Mouse (Mus musculus) heart, embryonic 13.5 days (tissue): ENCODE results near the gene Cd81. TPM values are rescaled to one million over a fixed set of nuclear protein-coding genes. Genes with fewer than 3 reads are reported as not detected.

Source experiments
- ATAC-seq: fragments of 200-750 bp; cut with Nextera tagmentation; 2 replicates; pipeline ENCODE4 v1.8.0; 2017; ENCODE audit warnings: moderate TSS enrichment; ENCODE audit not compliant: insufficient number of reproducible peaks, low FRiP score, low TSS enrichment; ENCODE audit errors: extremely low read depth
- H3K27ac ChIP-seq: fragments of 300-500 bp; sonication (generic); replicated peaks from 2 replicates; pipeline ENCODE4 v1.5.1; 2015; ENCODE audit warnings: moderate library complexity, mild to moderate bottlenecking, inconsistent platforms
- H3K27me3 ChIP-seq: fragments of 300-500 bp; sonication (generic); replicated peaks from 2 replicates; pipeline ENCODE4 v1.6.1; 2015; ENCODE audit warnings: mild to moderate bottlenecking, inconsistent platforms
- H3K36me3 ChIP-seq: fragments of 300-500 bp; sonication (generic); 2 replicates; pipeline ENCODE4 v1.6.1; 2015; ENCODE audit warnings: mild to moderate bottlenecking, inconsistent platforms
- H3K4me1 ChIP-seq: fragments of 300-500 bp; sonication (generic); 2 replicates; pipeline ENCODE4 v1.6.1; 2015; ENCODE audit warnings: inconsistent platforms
- H3K4me2 ChIP-seq: fragments of 300-500 bp; sonication (generic); 2 replicates; pipeline ENCODE4 v1.6.1; 2015; ENCODE audit warnings: inconsistent platforms, mild to moderate bottlenecking, moderate library complexity
- H3K4me3 ChIP-seq: fragments of 300-500 bp; sonication (generic); 2 replicates; pipeline ENCODE4 v1.5.1; 2015; ENCODE audit warnings: moderate library complexity, mild to moderate bottlenecking, inconsistent platforms
- H3K9ac ChIP-seq: fragments of 300-500 bp; sonication (generic); 2 replicates; pipeline ENCODE4 v1.6.1; 2015; ENCODE audit warnings: inconsistent platforms, mild to moderate bottlenecking, moderate library complexity
- H3K9me3 ChIP-seq: fragments of 300-500 bp; sonication (generic); 2 replicates; pipeline ENCODE4 v1.6.1; 2016; ENCODE audit warnings: inconsistent platforms
- WGBS: fragments of 180-500 bp; shearing (Covaris S2); methylation state at CpG from one replicate; pipeline ENCODE4 v1.1.7; 2015; ENCODE audit warnings: mixed read lengths; 5-methylcytosine and 5-hydroxymethylcytosine counted together
- polyA plus RNA-seq: library from polyadenylated mRNA; unstranded; fragments of >200 nt; fragmentation: Nextera tagmentation; extraction: Ambion mirVana; gene quantifications from 2 replicates; pipeline ENCODE4 v1.2.1, GENCODE M21; 2015

Cd81 gene
- polyA plus RNA-seq, 1 experiment from 2014 or later: 750 TPM

DNA sequence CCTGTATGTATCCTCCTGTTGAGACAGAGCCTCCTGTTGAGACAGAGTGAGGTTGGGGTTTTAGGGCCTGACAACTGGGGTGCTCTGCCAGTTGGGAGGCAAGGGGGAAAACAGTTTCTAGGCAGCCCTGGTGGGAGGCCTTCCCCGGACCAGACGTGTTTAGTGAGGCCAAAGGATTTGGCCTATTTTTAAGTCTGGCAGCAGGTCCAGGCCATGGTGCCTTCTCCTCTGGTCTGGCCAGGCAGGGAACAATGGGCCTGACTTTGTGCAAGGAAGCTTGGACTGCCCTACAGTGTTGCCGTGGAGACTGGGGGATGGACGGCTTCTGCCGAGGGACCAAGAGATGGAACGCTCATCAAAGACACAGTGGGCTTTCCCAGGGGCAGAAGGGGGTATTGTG is 11.7 kb downstream of the Cd81 start:
- H3K9me3 ChIP-seq: no peaks in the 10 kb centered on the region
- WGBS: 72% methylated on average over 6 of the region's 6 CpGs
- H3K4me2 ChIP-seq: no peak overlapping the region
- no peak for ATAC-seq
- no peak overlapping the region for H3K27ac ChIP-seq
- peaks cover 37% of the 10 kb centered on the region for H3K4me1 ChIP-seq
- no peak overlapping the region for H3K4me3 ChIP-seq
- H3K27me3 ChIP-seq: no peaks in the 10 kb centered on the region
- H3K36me3 ChIP-seq: peaks cover 88% of the 10 kb centered on the region
- H3K9ac ChIP-seq: no peak overlapping the region

GRCm38 (mm10) chr7:143065692-143066091 is 13.2 kb downstream of the Cd81 start:
- H3K4me1 ChIP-seq: peaks cover 33% of the 10 kb centered on the region
- H3K27ac ChIP-seq: no peak overlapping the region
- no peak overlapping the region for H3K4me3 ChIP-seq
- no peaks in the 10 kb centered on the region for H3K9me3 ChIP-seq
- ATAC-seq: no peak
- no peak overlapping the region for H3K9ac ChIP-seq
- no peak overlapping the region for H3K4me2 ChIP-seq
- 95% methylated on average over 2 of the region's 2 CpGs for WGBS
- H3K36me3 ChIP-seq: peaks cover 82% of the 10 kb centered on the region
- H3K27me3 ChIP-seq: no peaks in the 10 kb centered on the region

- ATAC-seq: no peak
- no peaks in the 10 kb centered on the region for H3K9me3 ChIP-seq
- 0 out of 2 replicates have a peak overlapping the region, but pooled peaks have one; percentile 16 for H3K9ac ChIP-seq
- H3K4me3 ChIP-seq: no peak overlapping the region
- H3K27me3 ChIP-seq: no peaks in the 10 kb centered on the region
- WGBS: 77% methylated on average over 2 of the region's 2 CpGs
- peaks cover 28% of the 10 kb centered on the region for H3K4me1 ChIP-seq
- no peak overlapping the region for H3K4me2 ChIP-seq
- H3K27ac ChIP-seq: peak overlapping the region; percentile 90; the same call in 1 of the 2 replicates
- peaks cover 74% of the 10 kb centered on the region for H3K36me3 ChIP-seq
These were observed 14.9 kb downstream of the Cd81 start for GRCm38 (mm10) chr7:143067469-143067868.

DNA sequence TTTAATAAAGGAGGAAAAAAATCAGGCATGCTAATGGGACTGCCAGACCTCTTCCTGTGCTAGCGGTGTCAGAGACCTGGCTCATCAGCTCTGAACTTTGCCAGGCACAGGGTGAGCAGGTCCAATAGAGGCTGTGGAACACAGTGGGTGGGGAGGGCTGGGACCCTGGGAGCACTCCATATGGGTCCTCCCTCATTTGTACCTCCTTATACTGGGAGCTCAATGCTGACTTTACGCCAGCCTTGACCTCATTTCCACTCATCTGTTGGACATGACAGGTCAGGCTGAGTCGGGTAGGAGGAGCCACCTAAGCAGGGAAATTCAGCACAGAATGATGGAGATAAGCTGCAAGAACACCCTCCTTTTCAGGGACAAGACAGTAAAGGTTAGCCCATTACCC is 15.4 kb downstream of the Cd81 start:
- 88% methylated on average over 3 of the region's 3 CpGs for WGBS
- no peak overlapping the region for H3K4me3 ChIP-seq
- ATAC-seq: no peak
- H3K4me2 ChIP-seq: peak overlapping the region; percentile 98; the same call in 1 of the 2 replicates
- H3K4me1 ChIP-seq: peaks cover 26% of the 10 kb centered on the region
- H3K27me3 ChIP-seq: no peaks in the 10 kb centered on the region
- no peaks in the 10 kb centered on the region for H3K9me3 ChIP-seq
- H3K9ac ChIP-seq: peak overlapping the region; percentile 55; the same call in 1 of the 2 replicates
- H3K36me3 ChIP-seq: peaks cover 69% of the 10 kb centered on the region
- H3K27ac ChIP-seq: peak overlapping the region; percentile 90

DNA sequence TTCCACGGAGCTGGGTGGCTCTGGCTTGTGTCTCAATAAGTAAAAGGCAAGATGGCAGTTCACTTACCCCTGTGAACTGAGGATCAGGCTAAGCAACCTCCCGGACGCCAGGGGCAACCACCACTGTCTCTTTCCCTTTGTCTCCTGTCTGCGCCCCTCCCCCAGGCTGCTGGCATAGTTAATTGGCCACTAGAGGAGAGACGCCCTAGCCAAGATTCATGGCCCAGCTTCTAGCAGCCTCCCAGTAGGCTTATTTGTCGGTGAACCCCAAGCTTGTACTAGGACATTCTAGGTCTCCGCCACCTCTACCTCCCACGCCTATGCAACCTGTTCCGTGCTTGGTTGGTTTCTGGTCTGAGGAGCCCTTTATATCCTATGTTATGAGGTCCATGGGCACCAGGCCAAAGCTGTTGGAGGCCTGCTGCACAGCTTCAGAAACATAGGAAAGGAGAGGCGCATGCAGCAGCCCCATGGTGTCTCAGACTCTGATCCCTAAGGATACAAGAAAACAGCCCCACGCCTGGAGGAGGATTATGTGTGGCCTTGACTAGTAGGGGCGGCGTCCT is 15.9 kb downstream of the Cd81 start:
- ATAC-seq: no peak
- 49% methylated on average over 13 of the region's 13 CpGs for WGBS

GRCm38 (mm10) chr7:143068882-143069591 is 16.5 kb downstream of the Cd81 start, which contains the start of gene Tssc4:
TSS of gene Tssc4 (plus strand) at chr7:143069249.
- H3K27ac ChIP-seq: peak within 1 kb of the TSS; percentile 90
- peaks cover 26% of the 10 kb centered on the region for H3K4me1 ChIP-seq
- no peaks in the 10 kb centered on the region for H3K9me3 ChIP-seq
- peaks cover 58% of the 10 kb centered on the region for H3K36me3 ChIP-seq
- H3K4me3 ChIP-seq: peak within 1 kb of the TSS; percentile 84
- peak within 1 kb of the TSS; percentile 98 for H3K4me2 ChIP-seq
- under 1% methylated on average over 51 of the region's 51 CpGs for WGBS
- peak; percentile 93 for ATAC-seq
- peak within 1 kb of the TSS; percentile 96 for H3K9ac ChIP-seq
- H3K27me3 ChIP-seq: no peaks in the 10 kb centered on the region

More for the DNA sequence above, 15.9 kb downstream of the Cd81 start:
- Histone ChIP-seq H3K9me3 (no peaks in the 10 kb centered on the region), H3K4me2 (peak overlapping the region; percentile 98), H3K4me3 (peak overlapping the region; percentile 84), H3K9ac (peak overlapping the region; percentile 55), H3K27ac (peak overlapping the region; percentile 90), H3K36me3 (peaks cover 64% of the 10 kb centered on the region), H3K4me1 (peaks cover 26% of the 10 kb centered on the region), H3K27me3 (no peaks in the 10 kb centered on the region)

GRCm38 (mm10) chr7:143069751-143070400 is 17.3 kb downstream of the Cd81 start:
- Histone ChIP-seq H3K4me2 (peak overlapping the region; percentile 98), H3K9me3 (no peaks in the 10 kb centered on the region), H3K4me3 (peak overlapping the region; percentile 84), H3K4me1 (peaks cover 26% of the 10 kb centered on the region), H3K9ac (peak overlapping the region; percentile 96), H3K36me3 (peaks cover 49% of the 10 kb centered on the region), H3K27me3 (no peaks in the 10 kb centered on the region), H3K27ac (peak overlapping the region; percentile 90)
- no peak for ATAC-seq
- WGBS: 10% methylated on average over 30 of the region's 30 CpGs

DNA sequence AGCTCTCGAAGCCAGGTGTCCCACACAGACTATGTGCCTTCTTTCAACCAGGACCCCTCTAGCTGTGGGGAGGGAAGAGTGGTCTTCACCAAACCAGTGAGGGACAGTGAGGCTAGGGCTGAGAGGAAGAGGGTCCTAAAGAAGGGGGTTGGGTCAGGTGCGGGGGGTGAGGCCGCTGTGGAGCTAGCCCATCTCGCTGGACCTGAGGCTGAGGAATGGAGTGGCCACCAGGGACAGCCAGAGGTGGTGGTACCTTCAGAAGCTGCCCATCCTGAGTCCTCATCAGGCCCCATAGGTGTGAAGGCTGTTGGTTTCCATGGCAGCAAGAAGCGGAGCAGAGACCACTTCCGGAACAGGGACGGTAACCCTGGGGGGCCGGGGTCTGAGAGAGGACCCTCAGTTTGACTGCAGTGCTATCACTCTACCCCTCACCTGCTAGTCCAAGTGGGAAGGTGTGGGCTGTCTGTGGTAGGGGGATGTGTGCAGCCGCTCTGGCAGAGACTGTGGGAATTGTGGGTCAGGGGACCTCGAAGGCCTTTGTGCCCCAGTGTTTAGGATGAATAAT is 18.0 kb downstream of the Cd81 start:
- peak overlapping the region; percentile 96 for H3K9ac ChIP-seq
- H3K4me2 ChIP-seq: peak overlapping the region; percentile 98
- ATAC-seq: no peak
- H3K4me1 ChIP-seq: peaks cover 26% of the 10 kb centered on the region
- 85% methylated on average over 10 of the region's 10 CpGs for WGBS
- H3K4me3 ChIP-seq: peak overlapping the region; percentile 84
- peaks cover 42% of the 10 kb centered on the region for H3K36me3 ChIP-seq
- H3K27ac ChIP-seq: peak overlapping the region; percentile 90
- H3K9me3 ChIP-seq: no peaks in the 10 kb centered on the region
- no peaks in the 10 kb centered on the region for H3K27me3 ChIP-seq

- 76% methylated on average over 5 of the region's 5 CpGs for WGBS
- Histone ChIP-seq H3K9ac (no peak overlapping the region), H3K27ac (no peak overlapping the region), H3K4me3 (no peak overlapping the region), H3K9me3 (no peaks in the 10 kb centered on the region), H3K27me3 (no peaks in the 10 kb centered on the region), H3K4me2 (no peak overlapping the region), H3K4me1 (peaks cover 26% of the 10 kb centered on the region), H3K36me3 (peaks cover 22% of the 10 kb centered on the region)
- no peak for ATAC-seq
These were observed 20.1 kb downstream of the Cd81 start for GRCm38 (mm10) chr7:143072605-143073004.

- Histone ChIP-seq H3K27me3 (no peaks in the 10 kb centered on the region), H3K9ac (no peak overlapping the region), H3K4me3 (no peak overlapping the region), H3K27ac (no peak overlapping the region), H3K9me3 (no peaks in the 10 kb centered on the region), H3K4me1 (peaks cover 21% of the 10 kb centered on the region), H3K4me2 (no peak overlapping the region), H3K36me3 (peaks cover 17% of the 10 kb centered on the region)
- 60% methylated on average over 1 of the region's 1 CpGs for WGBS
- no peak for ATAC-seq
These were observed 20.5 kb downstream of the Cd81 start for GRCm38 (mm10) chr7:143073086-143073485.

DNA sequence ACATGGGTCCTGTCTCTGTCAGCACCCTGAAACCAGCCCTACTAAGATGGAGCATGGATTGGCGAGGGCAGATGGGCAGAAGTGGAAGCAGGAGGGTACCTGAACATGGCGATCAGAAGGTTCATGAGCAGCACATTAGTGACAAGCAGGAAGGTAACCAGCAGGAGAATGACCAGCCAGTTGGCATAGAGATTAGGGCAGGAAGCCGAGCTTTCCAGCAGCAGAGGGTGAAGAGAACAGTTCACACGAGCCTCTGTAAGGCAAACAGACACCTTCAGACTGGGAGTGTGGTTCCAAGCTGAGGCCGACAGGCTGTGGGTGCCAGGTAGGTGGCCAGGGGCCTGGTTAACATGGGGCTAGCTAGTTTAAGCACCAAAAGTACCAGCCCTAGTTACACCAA is 22.9 kb downstream of the Cd81 start:
- Histone ChIP-seq H3K4me1 (peaks cover 7% of the 10 kb centered on the region), H3K27ac (no peak overlapping the region), H3K9ac (no peak overlapping the region), H3K4me2 (no peak overlapping the region), H3K27me3 (peaks cover 6% of the 10 kb centered on the region; the same call in 1 of the 2 replicates), H3K36me3 (peaks cover 12% of the 10 kb centered on the region; the same call in 1 of the 2 replicates), H3K4me3 (no peak overlapping the region), H3K9me3 (no peaks in the 10 kb centered on the region)
- no peak for ATAC-seq
- 60% methylated on average over 5 of the region's 5 CpGs for WGBS
